Mouse (Mus musculus): ENCODE data around the gene Esrp2. TPM values are rescaled to one million over a fixed set of nuclear protein-coding genes. Genes with fewer than 3 reads are reported as not detected.

Gene Esrp2
- polyA plus RNA-seq, 1 experiment = 0.13 TPM

- Histone ChIP-seq H3K4me3 (ENCODE audit: insufficient read depth, low read length) (peak overlapping the region; percentile 98), H3K27ac (ENCODE audit: insufficient read depth, low read length) (peak overlapping the region; percentile 15), H3K4me1 (ENCODE audit: control insufficient read depth, insufficient read depth, low read length) (peaks cover 1% of the 10 kb centered on the region; the same call in 1 of the 2 replicates)
- TF ChIP-seq CTCF (IDR thresholded peaks at IDR 0.05; ENCODE audit: extremely low read depth, insufficient read depth, low read length) (no peak), POLR2A (IDR thresholded peaks at IDR 0.05; ENCODE audit: extremely low read depth, insufficient read depth, low read length) (no peak; the same call in 1 of the 2 replicates)
Measured at GRCm38 (mm10) chr8:106169017-106169933, 32.5 kb upstream of the Esrp2 start.

DNA sequence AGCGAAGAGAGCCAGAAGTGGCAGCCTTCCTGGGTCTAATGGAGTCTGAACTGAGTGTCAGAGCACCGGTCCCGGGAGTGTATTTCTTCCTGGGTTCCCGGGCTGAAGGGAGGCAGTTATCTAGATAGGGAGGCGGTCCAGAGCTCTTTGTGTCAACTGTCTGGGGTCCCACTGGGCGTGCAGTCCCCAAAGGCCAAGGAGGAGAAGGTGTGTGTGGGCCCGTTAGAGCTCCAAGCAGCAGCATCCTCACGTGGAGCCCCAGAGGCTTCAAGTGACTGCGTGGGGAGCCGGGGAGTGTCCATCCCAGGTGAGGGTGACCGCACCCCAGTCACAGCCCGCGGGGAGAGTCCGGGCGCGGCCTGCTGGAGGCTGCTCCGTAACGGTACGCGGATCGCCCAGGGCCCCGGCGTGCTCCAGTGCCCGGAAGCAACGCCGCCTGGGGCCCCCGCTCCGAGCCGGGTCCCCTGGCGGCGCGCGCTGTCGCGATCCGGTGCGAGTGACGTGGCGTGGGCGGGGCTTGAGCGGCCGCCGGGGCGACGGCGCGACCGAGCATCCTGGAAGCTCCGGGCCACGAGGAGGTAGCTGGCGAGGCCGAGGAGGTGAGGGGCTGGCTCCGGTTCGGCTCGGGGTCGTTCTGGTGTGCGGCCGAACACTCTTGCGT, 31.7 kb upstream of the Esrp2 start, which contains the start of gene Slc7a6:
Gene Slc7a6, plus strand, starts transcription at position 502 of the 661 bp plus-strand sequence.
- TF ChIP-seq CTCF (IDR thresholded peaks at IDR 0.05; ENCODE audit: extremely low read depth, insufficient read depth, low read length) (no peak), POLR2A (IDR thresholded peaks at IDR 0.05; ENCODE audit: extremely low read depth, insufficient read depth, low read length) (peak; percentile 66)
- H3K27ac ChIP-seq (ENCODE audit: insufficient read depth, low read length) = peak within 1 kb of the TSS; percentile 92
- peak within 1 kb of the TSS; percentile 98 for H3K4me3 ChIP-seq (ENCODE audit: insufficient read depth, low read length)
- H3K4me1 ChIP-seq (ENCODE audit: control insufficient read depth, insufficient read depth, low read length) = peaks cover 1% of the 10 kb centered on the region; the same call in 1 of the 2 replicates

- Histone ChIP-seq H3K4me3 (ENCODE audit: insufficient read depth, low read length) (no peak overlapping the region), H3K27ac (ENCODE audit: insufficient read depth, low read length) (no peak overlapping the region), H3K4me1 (ENCODE audit: control insufficient read depth, insufficient read depth, low read length) (no peaks in the 10 kb centered on the region)
- TF ChIP-seq CTCF (IDR thresholded peaks at IDR 0.05; ENCODE audit: extremely low read depth, insufficient read depth, low read length) = peak; percentile 71
- TF ChIP-seq POLR2A (IDR thresholded peaks at IDR 0.05; ENCODE audit: extremely low read depth, insufficient read depth, low read length) = no peak
Measured at GRCm38 (mm10) chr8:106165460-106165859, 28.7 kb upstream of the Esrp2 start.

DNA sequence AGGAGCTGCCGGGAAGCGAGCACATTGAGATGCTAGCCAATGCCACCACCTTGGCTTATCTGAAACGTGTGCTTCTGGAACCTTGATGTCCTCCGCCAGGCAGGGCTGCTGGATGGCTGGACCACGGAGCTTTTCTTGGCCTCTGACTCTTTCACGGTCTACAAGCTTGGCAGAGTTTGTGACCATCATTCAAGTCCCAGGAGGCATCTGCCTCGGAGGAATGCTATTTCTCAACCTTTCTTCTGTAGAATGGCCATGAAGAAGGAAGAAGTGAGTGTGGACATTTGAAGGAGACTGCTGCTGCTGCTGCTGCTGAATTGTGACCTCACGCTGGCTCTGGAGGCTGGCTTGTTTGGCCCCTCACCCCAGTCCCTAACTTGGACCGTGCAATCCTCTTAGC, 26.5 kb upstream of the Esrp2 start:
- Histone ChIP-seq H3K27ac (ENCODE audit: insufficient read depth, low read length) (no peak overlapping the region), H3K4me1 (ENCODE audit: control insufficient read depth, insufficient read depth, low read length) (no peaks in the 10 kb centered on the region), H3K4me3 (ENCODE audit: insufficient read depth, low read length) (no peak overlapping the region)
- no peak for TF ChIP-seq CTCF (IDR thresholded peaks at IDR 0.05; ENCODE audit: extremely low read depth, insufficient read depth, low read length)
- TF ChIP-seq POLR2A (IDR thresholded peaks at IDR 0.05; ENCODE audit: extremely low read depth, insufficient read depth, low read length) = no peak

GRCm38 (mm10) chr8:106159876-106160275, 23.1 kb upstream of the Esrp2 start:
- Histone ChIP-seq H3K27ac (ENCODE audit: insufficient read depth, low read length) (no peak overlapping the region), H3K4me3 (ENCODE audit: insufficient read depth, low read length) (no peak overlapping the region), H3K4me1 (ENCODE audit: control insufficient read depth, insufficient read depth, low read length) (no peaks in the 10 kb centered on the region)
- TF ChIP-seq CTCF (IDR thresholded peaks at IDR 0.05; ENCODE audit: extremely low read depth, insufficient read depth, low read length) (no peak), POLR2A (IDR thresholded peaks at IDR 0.05; ENCODE audit: extremely low read depth, insufficient read depth, low read length) (no peak)

DNA sequence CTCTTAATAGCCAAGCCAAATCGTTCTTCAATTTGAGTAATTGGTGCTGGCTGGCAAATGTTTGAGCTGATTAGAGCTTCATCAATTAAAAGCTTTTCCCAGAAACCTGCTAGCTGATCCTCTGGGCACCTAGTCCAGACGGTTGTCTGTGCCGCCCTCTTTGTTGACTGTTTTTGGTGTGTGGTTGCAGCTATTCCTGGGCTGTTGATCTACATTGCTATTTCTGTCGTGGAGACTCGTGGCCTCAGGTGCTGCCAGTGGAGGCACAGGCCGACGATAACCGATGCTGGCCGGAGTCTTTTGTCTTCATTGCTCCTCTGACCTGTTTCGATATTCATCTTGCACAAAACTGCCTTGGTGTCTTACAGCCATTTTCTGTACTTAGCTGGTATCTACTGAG, 21.6 kb upstream of the Esrp2 start:
- no peaks in the 10 kb centered on the region for H3K4me1 ChIP-seq (ENCODE audit: control insufficient read depth, insufficient read depth, low read length)
- H3K4me3 ChIP-seq (ENCODE audit: insufficient read depth, low read length) = no peak overlapping the region
- TF ChIP-seq POLR2A (IDR thresholded peaks at IDR 0.05; ENCODE audit: extremely low read depth, insufficient read depth, low read length) (no peak), CTCF (IDR thresholded peaks at IDR 0.05; ENCODE audit: extremely low read depth, insufficient read depth, low read length) (no peak)
- no peak overlapping the region for H3K27ac ChIP-seq (ENCODE audit: insufficient read depth, low read length)

- H3K4me1 ChIP-seq (ENCODE audit: control insufficient read depth, insufficient read depth, low read length) = no peaks in the 10 kb centered on the region
- H3K4me3 ChIP-seq (ENCODE audit: insufficient read depth, low read length) = no peak overlapping the region
- H3K27ac ChIP-seq (ENCODE audit: insufficient read depth, low read length) = no peak overlapping the region
- TF ChIP-seq CTCF (IDR thresholded peaks at IDR 0.05; ENCODE audit: extremely low read depth, insufficient read depth, low read length) (no peak), POLR2A (IDR thresholded peaks at IDR 0.05; ENCODE audit: extremely low read depth, insufficient read depth, low read length) (no peak)
Measured at GRCm38 (mm10) chr8:106157419-106157818, 20.6 kb upstream of the Esrp2 start.

GRCm38 (mm10) chr8:106152876-106153275, 16.1 kb upstream of the Esrp2 start:
- H3K27ac ChIP-seq (ENCODE audit: insufficient read depth, low read length) = no peak overlapping the region
- TF ChIP-seq CTCF (IDR thresholded peaks at IDR 0.05; ENCODE audit: extremely low read depth, insufficient read depth, low read length) = no peak
- TF ChIP-seq POLR2A (IDR thresholded peaks at IDR 0.05; ENCODE audit: extremely low read depth, insufficient read depth, low read length) = no peak
- no peak overlapping the region for H3K4me3 ChIP-seq (ENCODE audit: insufficient read depth, low read length)
- H3K4me1 ChIP-seq (ENCODE audit: control insufficient read depth, insufficient read depth, low read length) = no peaks in the 10 kb centered on the region; the same call in 1 of the 2 replicates

- no peak for TF ChIP-seq CTCF (IDR thresholded peaks at IDR 0.05; ENCODE audit: extremely low read depth, insufficient read depth, low read length)
- TF ChIP-seq POLR2A (IDR thresholded peaks at IDR 0.05; ENCODE audit: extremely low read depth, insufficient read depth, low read length) = no peak
- Histone ChIP-seq H3K4me1 (ENCODE audit: control insufficient read depth, insufficient read depth, low read length) (no peaks in the 10 kb centered on the region; the same call in 1 of the 2 replicates), H3K4me3 (ENCODE audit: insufficient read depth, low read length) (peak overlapping the region; percentile 82), H3K27ac (ENCODE audit: insufficient read depth, low read length) (no peak overlapping the region)
Measured at GRCm38 (mm10) chr8:106151041-106151440, 14.3 kb upstream of the Esrp2 start.

Data from cortical plate, adult 2 months (tissue).